Mouse (Mus musculus) MEL (cell line): ENCODE measurements around the gene Gfod1. TPM values are rescaled to one million over a fixed set of nuclear protein-coding genes. Genes with fewer than 3 reads are reported as not detected.

Experiments
- DNase-seq: peaks from one replicate; pipeline ENCODE4 v3.0.0; 2011; ENCODE audit warnings: low read depth, low spot score
- H3K27ac ChIP-seq: 2 replicates; pipeline ENCODE4 v1.5.1; 2012; ENCODE audit warnings: low read depth, mild to moderate bottlenecking, control low read depth, low read length, moderate library complexity; ENCODE audit not compliant: control insufficient read depth
- H3K27me3 ChIP-seq, 2 experiments: fragments of 150-350 bp in 1 of 2; sonication (generic) in 1 of 2; 2 replicates each; pipeline ENCODE4 v1.6.1; 2012; ENCODE audit warnings: low read length in 2 of 2, mild to moderate bottlenecking in 2 of 2, improper control_type of control experiment in 1 of 2, moderate library complexity in 1 of 2; ENCODE audit not compliant: insufficient read depth in 2 of 2, control insufficient read depth in 1 of 2
- H3K36me3 ChIP-seq, 2 experiments: 2 replicates each; pipeline ENCODE4 v1.6.1; 2012 to 2014; ENCODE audit warnings: low read length in 2 of 2, improper control_type of control experiment in 1 of 2, inconsistent platforms in 1 of 2, mild to moderate bottlenecking in 1 of 2; ENCODE audit not compliant: insufficient read depth in 2 of 2, control insufficient read depth in 1 of 2
- H3K4me1 ChIP-seq, 2 experiments: fragments of 150-350 bp in 1 of 2; sonication (generic) in 1 of 2; 2 replicates each; pipeline ENCODE4 v1.6.1; 2012; ENCODE audit warnings: low read length in 2 of 2, improper control_type of control experiment in 1 of 2, mild to moderate bottlenecking in 1 of 2; ENCODE audit not compliant: insufficient read depth in 2 of 2, control insufficient read depth in 1 of 2
- H3K4me3 ChIP-seq, 2 experiments: fragments of 150-350 bp in 1 of 2; sonication (generic) in 1 of 2; 2 replicates each; pipeline ENCODE4 v1.5.1; 2012; ENCODE audit warnings: low read depth in 2 of 2, low read length in 2 of 2, mild to moderate bottlenecking in 2 of 2, moderate library complexity in 2 of 2, control low read depth in 1 of 2, improper control_type of control experiment in 1 of 2; ENCODE audit not compliant: control insufficient read depth in 1 of 2, insufficient read depth in 1 of 2
- H3K79me2 ChIP-seq: 2 replicates; pipeline ENCODE4 v1.6.1; 2012; ENCODE audit warnings: mild to moderate bottlenecking, low read length, moderate library complexity; ENCODE audit not compliant: control insufficient read depth, poor library complexity, insufficient read depth
- H3K9ac ChIP-seq: 2 replicates; pipeline ENCODE4 v1.6.1; 2012; ENCODE audit warnings: low read depth, mild to moderate bottlenecking, control low read depth, low read length, moderate library complexity; ENCODE audit not compliant: control insufficient read depth, poor library complexity, severe bottlenecking
- H3K9me3 ChIP-seq: fragments of 150-350 bp; sonication (generic); replicated peaks from 2 replicates; pipeline ENCODE4 v1.6.1; 2012; ENCODE audit warnings: mild to moderate bottlenecking, low read length, improper control_type of control experiment, moderate library complexity; ENCODE audit not compliant: insufficient read depth
- BHLHE40 ChIP-seq: IDR thresholded peaks from 2 replicates; pipeline ENCODE4 v1.6.1; 2012; ENCODE audit warnings: low read depth, mild to moderate bottlenecking, inconsistent platforms, low read length, improper control_type of control experiment, borderline replicate concordance
- CHD1 ChIP-seq: IDR thresholded peaks from 2 replicates; pipeline ENCODE4 v1.6.1; 2012; ENCODE audit warnings: low read depth, mild to moderate bottlenecking, inconsistent platforms, low read length, improper control_type of control experiment
- CHD2 ChIP-seq: IDR thresholded peaks from 2 replicates; pipeline ENCODE4 v1.6.1; 2011; ENCODE audit warnings: low read length, improper control_type of control experiment
- ELF1 ChIP-seq: IDR thresholded peaks from 2 replicates; pipeline ENCODE4 v1.6.1; 2014; ENCODE audit warnings: low read depth, mild to moderate bottlenecking, inconsistent platforms, low read length, improper control_type of control experiment, moderate library complexity
- ETS1 ChIP-seq: IDR thresholded peaks from 2 replicates; pipeline ENCODE4 v1.6.1; 2012; ENCODE audit warnings: low read depth, mild to moderate bottlenecking, inconsistent platforms, low read length, improper control_type of control experiment, moderate library complexity
- GABPA ChIP-seq: IDR thresholded peaks from 2 replicates; pipeline ENCODE4 v1.6.1; 2012; ENCODE audit warnings: low read depth, mild to moderate bottlenecking, inconsistent platforms, low read length, improper control_type of control experiment, moderate library complexity
- GATA1 ChIP-seq: IDR thresholded peaks from 2 replicates; pipeline ENCODE4 v1.6.1; 2011; ENCODE audit warnings: low read depth, low read length, improper control_type of control experiment
- HCFC1 ChIP-seq: IDR thresholded peaks from 2 replicates; pipeline ENCODE4 v1.6.1; 2012; ENCODE audit warnings: low read depth, mild to moderate bottlenecking, inconsistent platforms, low read length, improper control_type of control experiment, moderate library complexity
- KAT2A ChIP-seq: conservative IDR thresholded peaks from 2 replicates; pipeline ENCODE4 v1.6.1; 2012; ENCODE audit warnings: low read depth, low read length, improper control_type of control experiment, inconsistent platforms
- MAFK ChIP-seq: IDR thresholded peaks from 2 replicates; pipeline ENCODE4 v1.6.1; 2011; ENCODE audit warnings: low read depth, mild to moderate bottlenecking, low read length, improper control_type of control experiment, borderline replicate concordance
- MAX ChIP-seq: IDR thresholded peaks from 2 replicates; pipeline ENCODE4 v1.6.1; 2011; ENCODE audit warnings: low read length, improper control_type of control experiment
- MAZ ChIP-seq: IDR thresholded peaks from 2 replicates; pipeline ENCODE4 v1.6.1; 2012; ENCODE audit warnings: low read depth, mild to moderate bottlenecking, inconsistent platforms, low read length, improper control_type of control experiment
- MEF2A ChIP-seq: IDR thresholded peaks from 2 replicates; pipeline ENCODE4 v1.6.1; 2014; ENCODE audit warnings: low read depth, mild to moderate bottlenecking, inconsistent platforms, low read length, improper control_type of control experiment; ENCODE audit not compliant: poor library complexity, insufficient replicate concordance, severe bottlenecking; ENCODE audit errors: extremely low read depth
- MYB ChIP-seq: IDR thresholded peaks from 2 replicates; pipeline ENCODE4 v1.6.1; 2011; ENCODE audit warnings: mild to moderate bottlenecking, low read depth, low read length, improper control_type of control experiment
- MYC ChIP-seq: IDR thresholded peaks from 2 replicates; pipeline ENCODE4 v1.6.1; 2011; ENCODE audit warnings: low read depth, mild to moderate bottlenecking, low read length, improper control_type of control experiment, moderate library complexity
- NELFE ChIP-seq: IDR thresholded peaks from 2 replicates; pipeline ENCODE4 v1.6.1; 2011; ENCODE audit warnings: low read depth, low read length, improper control_type of control experiment
- NRF1 ChIP-seq: IDR thresholded peaks from 2 replicates; pipeline ENCODE4 v1.6.1; 2014; ENCODE audit warnings: low read depth, mild to moderate bottlenecking, inconsistent platforms, low read length, improper control_type of control experiment, moderate library complexity; ENCODE audit not compliant: poor library complexity, insufficient read depth, severe bottlenecking
- POLR2A ChIP-seq, 2 experiments: IDR thresholded peaks; 2 replicates each; pipeline ENCODE4 v1.6.1; 2011 to 2012; ENCODE audit warnings: low read length in 2 of 2, mild to moderate bottlenecking in 2 of 2, control low read depth in 1 of 2, improper control_type of control experiment in 1 of 2, low read depth in 1 of 2, moderate library complexity in 1 of 2; ENCODE audit not compliant: control insufficient read depth in 1 of 2, insufficient read depth in 1 of 2, poor library complexity in 1 of 2
- POLR2AphosphoS5 ChIP-seq: IDR thresholded peaks from 2 replicates; pipeline ENCODE4 v1.6.1; 2012; ENCODE audit warnings: low read depth, borderline replicate concordance, mild to moderate bottlenecking, inconsistent platforms, low read length, moderate library complexity, mixed read lengths
- RCOR1 ChIP-seq: IDR thresholded peaks from 2 replicates; pipeline ENCODE4 v1.6.1; 2012; ENCODE audit warnings: low read depth, mild to moderate bottlenecking, inconsistent platforms, low read length, improper control_type of control experiment
- SIN3A ChIP-seq: IDR thresholded peaks from 2 replicates; pipeline ENCODE4 v1.6.1; 2012; ENCODE audit warnings: low read length, improper control_type of control experiment, inconsistent platforms
- SMC3 ChIP-seq: IDR thresholded peaks from 2 replicates; pipeline ENCODE4 v1.6.1; 2011; ENCODE audit warnings: low read depth, low read length, improper control_type of control experiment
- TBP ChIP-seq: IDR thresholded peaks from 2 replicates; pipeline ENCODE4 v1.8.0; 2011; ENCODE audit warnings: low read depth, low read length, improper control_type of control experiment
- TCF12 ChIP-seq: IDR thresholded peaks from 2 replicates; pipeline ENCODE4 v1.6.1; 2014; ENCODE audit warnings: low read depth, mild to moderate bottlenecking, inconsistent platforms, low read length, improper control_type of control experiment, moderate library complexity
- UBTF ChIP-seq: IDR thresholded peaks from 2 replicates; pipeline ENCODE4 v1.6.1; 2012; ENCODE audit warnings: low read depth, mild to moderate bottlenecking, inconsistent platforms, low read length, improper control_type of control experiment, moderate library complexity, borderline replicate concordance; ENCODE audit not compliant: insufficient read depth
- USF1 ChIP-seq: IDR thresholded peaks from 2 replicates; pipeline ENCODE4 v1.6.1; 2014; ENCODE audit warnings: low read depth, mild to moderate bottlenecking, inconsistent platforms, low read length, improper control_type of control experiment, moderate library complexity
- USF2 ChIP-seq, 2 experiments: IDR thresholded peaks; 2 replicates each; pipeline ENCODE4 v1.6.1; 2011 to 2012; ENCODE audit warnings: improper control_type of control experiment in 2 of 2, low read length in 2 of 2, borderline replicate concordance in 1 of 2, inconsistent platforms in 1 of 2, low read depth in 1 of 2, mild to moderate bottlenecking in 1 of 2; ENCODE audit not compliant: insufficient read depth in 1 of 2
- ZC3H11A ChIP-seq: IDR thresholded peaks from 2 replicates; pipeline ENCODE4 v1.6.1; 2012; ENCODE audit warnings: low read depth, mild to moderate bottlenecking, inconsistent platforms, low read length, improper control_type of control experiment
- ZMIZ1 ChIP-seq: IDR thresholded peaks from 2 replicates; pipeline ENCODE4 v1.6.1; 2012; ENCODE audit warnings: low read depth, mild to moderate bottlenecking, inconsistent platforms, low read length, improper control_type of control experiment, moderate library complexity
- ZNF384 ChIP-seq: IDR thresholded peaks from 2 replicates; pipeline ENCODE4 v1.6.1; 2012; ENCODE audit warnings: low read depth, mild to moderate bottlenecking, inconsistent platforms, low read length, improper control_type of control experiment
- polyA plus RNA-seq, 2 experiments: library from polyadenylated mRNA; stranded (reverse) in 1 of 2; unstranded in 1 of 2; fragments of >175 nt in 1 of 2; fragments of >200 nt in 1 of 2; gene quantifications; 2 replicates each; pipeline versions ENCODE4 v1.2.1 to v1.2.4; 2012; ENCODE audit warnings: low replicate concordance in 2 of 2, low read depth in 1 of 2; ENCODE audit not compliant: insufficient read length in 2 of 2, insufficient read depth in 1 of 2, missing spikeins in 1 of 2
- total RNA-seq: library from RNA; depleted of rRNA; stranded (reverse); fragments of 300-350 nt; gene quantifications from 2 replicates; pipeline ENCODE4 v1.2.3, GENCODE M21; 2012

Gene Gfod1
- total and polyA plus RNA-seq, 3 experiments, result 0.27 to 0.93 TPM; not detected in 1

GRCm38 (mm10) chr13:43261287-43261686, 42.7 kb downstream of the Gfod1 start:
- peak overlapping the region; percentile 86 for H3K27ac ChIP-seq
- H3K4me1 ChIP-seq, result peaks cover 6 to 21% of the 10 kb centered on the region in 2 experiments
- H3K79me2 ChIP-seq, result no peaks in the 10 kb centered on the region
- H3K9ac ChIP-seq, result no peak overlapping the region
- DNase-seq, result peak; percentile 92
- H3K27me3 ChIP-seq, result no peaks in the 10 kb centered on the region
- no peaks in the 10 kb centered on the region for H3K9me3 ChIP-seq
- TF ChIP-seq CHD1 (0 out of 2 replicates have a peak, but pooled peaks have one; percentile 40), MYB (no peak), USF1 (0 out of 2 replicates have a peak, but pooled peaks have one; percentile 20), TBP (peak; percentile 73; the same call in 1 of the 2 replicates), POLR2A (IDR thresholded peaks at IDR 0.05; ENCODE audit: control insufficient read depth in 1 of 2, insufficient read depth in 1 of 2, low read depth in 1 of 2, low read length in 2 of 2, poor library complexity in 1 of 2) (no peak)
- H3K36me3 ChIP-seq, result peaks cover 0 to 15% of the 10 kb centered on the region in 2 experiments; a peak in 2 of 4 replicates
- H3K4me3 ChIP-seq, result peak overlapping the region; percentile 8

GRCm38 (mm10) chr13:43260731-43261130, 43.2 kb downstream of the Gfod1 start:
- DNase-seq, result peak; percentile 91
- TF ChIP-seq USF1, result 0 out of 2 replicates have a peak, but pooled peaks have one; percentile 6
- no peak for TF ChIP-seq KAT2A
- TF ChIP-seq MEF2A, result no peak
- peak; percentile 98 for TF ChIP-seq RCOR1
- no peak for TF ChIP-seq NELFE
- peak; percentile 99 for TF ChIP-seq GATA1
- peak; percentile 86 for TF ChIP-seq MAZ
- TF ChIP-seq UBTF, result no peak
- peak; percentile 89 for TF ChIP-seq BHLHE40
- peak; percentile 79 for TF ChIP-seq MYC
- no peak for TF ChIP-seq ZMIZ1
- TF ChIP-seq GABPA, result no peak
- TF ChIP-seq SIN3A, result peak; percentile 78
- TF ChIP-seq MAX, result peak; percentile 63; the same call in 1 of the 2 replicates
- TF ChIP-seq MAFK, result peak; percentile 24; the same call in 1 of the 2 replicates
- no peak for TF ChIP-seq TBP
- TF ChIP-seq ETS1, result peak; percentile 96
- no peak for TF ChIP-seq CHD2
- TF ChIP-seq NRF1, result no peak
- TF ChIP-seq SMC3, result no peak
- TF ChIP-seq ZNF384, result no peak
- TF ChIP-seq USF2 (IDR thresholded peaks at IDR 0.05; ENCODE audit: borderline replicate concordance in 1 of 2, insufficient read depth in 1 of 2, low read depth in 1 of 2, low read length in 2 of 2), result no peak
- TF ChIP-seq ELF1, result peak; percentile 48; the same call in 1 of the 2 replicates
- no peak for TF ChIP-seq POLR2AphosphoS5
- no peak for TF ChIP-seq CHD1
- TF ChIP-seq TCF12, result peak; percentile 98
- peak; percentile 48; the same call in 1 of the 2 replicates for TF ChIP-seq HCFC1
- no peak; the same call in 1 of the 2 replicates for TF ChIP-seq ZC3H11A

More at GRCm38 (mm10) chr13:43260731-43261130, 43.2 kb downstream of the Gfod1 start:
- Histone ChIP-seq H3K9me3 (no peaks in the 10 kb centered on the region), H3K9ac (no peak overlapping the region), H3K27ac (peak overlapping the region; percentile 86), H3K79me2 (no peaks in the 10 kb centered on the region), H3K36me3 (peaks cover 0 to 15% of the 10 kb centered on the region in 2 experiments; a peak in 2 of 4 replicates), H3K27me3 (no peaks in the 10 kb centered on the region), H3K4me3 (peak overlapping the region; percentile 8; a peak in 3 of 4 replicates), H3K4me1 (peaks cover 6 to 21% of the 10 kb centered on the region in 2 experiments)
